Mouse (Mus musculus) thymus, postnatal 0 days (tissue): Measurements from ENCODE around the gene Ccl28. TPM values are rescaled to one million over a fixed set of nuclear protein-coding genes. Genes with fewer than 3 reads are reported as not detected.
A peak's percentile ranks its signal among the peaks of the same experiment; 100 is the strongest.
"Not testable (repeated sequence)": the region's sequence is repeated elsewhere in the genome, so short reads cannot be mapped to it uniquely, and the experiment has no call there.

Experiments used
- DNase-seq: peaks from one replicate; pipeline ENCODE4 v3.0.0-alpha.2; 2015; ENCODE audit warnings: low spot score
- polyA plus RNA-seq: library from polyadenylated mRNA; unstranded; fragments of >200 nt; fragmentation: Nextera tagmentation; extraction: Ambion mirVana; gene quantifications from 2 replicates; pipeline ENCODE4 v1.2.1, GENCODE M21; 2015

Ccl28 gene
- polyA plus RNA-seq, 1 experiment from 2014 or later: 0.08 TPM

DNA sequence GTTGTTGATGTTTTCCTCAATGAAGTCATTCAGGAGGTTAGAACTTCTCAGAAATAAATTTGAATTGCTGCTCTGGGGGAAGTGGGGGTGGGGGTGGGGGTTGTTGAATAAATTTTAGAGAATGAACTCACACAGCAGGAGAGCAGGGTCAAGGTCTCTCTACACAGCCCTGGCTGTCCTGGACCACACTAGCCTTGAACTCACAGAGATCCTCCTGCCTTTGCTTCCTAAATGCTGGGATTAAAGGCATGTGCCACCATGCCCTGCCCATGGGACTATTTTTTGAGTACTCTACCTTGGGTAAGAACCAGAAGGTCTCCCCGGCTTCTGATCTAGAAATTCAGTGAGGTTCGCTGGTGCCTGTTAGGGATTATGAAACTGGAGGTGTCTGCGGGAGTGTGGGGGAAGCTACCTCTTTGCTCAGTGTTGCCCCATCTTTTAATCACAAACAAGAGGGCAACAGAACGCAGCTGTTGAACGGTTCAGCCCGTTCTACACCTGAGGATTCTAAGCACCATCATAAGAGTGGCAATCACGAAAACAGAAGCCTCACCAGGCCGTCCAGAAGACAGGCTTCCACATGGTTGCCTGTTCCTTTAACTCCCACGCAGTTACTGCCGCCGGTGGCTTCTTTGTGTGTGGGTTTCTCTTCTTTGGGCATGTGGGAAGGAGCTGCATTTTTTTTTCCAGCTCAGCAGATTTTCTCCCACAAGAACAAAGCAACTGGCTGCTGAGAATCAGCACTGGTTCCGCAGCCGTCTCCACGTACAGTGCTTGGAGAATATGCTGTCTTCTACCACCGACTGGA is 25.5 kb downstream of the Ccl28 start:
- DNase-seq: no peak

DNA sequence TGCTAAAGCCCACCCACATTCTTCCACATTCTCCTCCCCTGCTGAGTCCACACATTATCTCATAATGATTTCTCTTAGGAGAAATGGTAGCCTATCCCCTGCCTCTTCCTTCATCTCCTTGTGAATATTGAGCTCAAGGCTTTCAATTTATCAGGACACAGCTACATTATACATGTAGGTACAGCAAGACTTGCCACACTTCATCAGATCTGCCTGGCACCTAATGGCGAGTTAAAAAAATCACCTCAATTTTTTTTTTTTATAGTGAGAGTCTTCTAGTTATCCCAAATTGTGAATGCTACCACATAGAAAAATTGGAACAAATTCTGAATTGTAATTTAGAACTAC is 26.1 kb downstream of the Ccl28 start:
- DNase-seq: no peak

GRCm38 (mm10) chr13:119654734-119655133 is 31.1 kb downstream of the Ccl28 start:
- DNase-seq: no peak

DNA sequence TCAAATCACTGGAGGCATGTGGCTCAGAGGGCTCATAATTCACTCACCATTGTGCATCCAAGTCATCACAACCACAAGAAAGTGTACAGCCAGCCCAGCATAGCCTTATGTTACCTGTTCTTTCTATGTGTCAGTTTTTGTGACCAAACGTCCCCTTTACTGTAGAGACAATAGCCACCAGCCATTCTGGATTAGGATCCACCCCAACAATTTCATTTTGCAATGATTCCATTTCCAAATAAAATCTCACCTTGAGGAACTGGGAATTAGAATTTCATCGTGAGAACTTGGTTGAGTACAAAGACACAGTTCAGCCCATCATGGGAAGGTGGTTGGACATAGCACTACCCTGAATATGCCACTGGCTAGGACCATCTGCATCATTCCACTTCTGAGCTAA is 32.6 kb downstream of the Ccl28 start:
- DNase-seq: no peak

DNA sequence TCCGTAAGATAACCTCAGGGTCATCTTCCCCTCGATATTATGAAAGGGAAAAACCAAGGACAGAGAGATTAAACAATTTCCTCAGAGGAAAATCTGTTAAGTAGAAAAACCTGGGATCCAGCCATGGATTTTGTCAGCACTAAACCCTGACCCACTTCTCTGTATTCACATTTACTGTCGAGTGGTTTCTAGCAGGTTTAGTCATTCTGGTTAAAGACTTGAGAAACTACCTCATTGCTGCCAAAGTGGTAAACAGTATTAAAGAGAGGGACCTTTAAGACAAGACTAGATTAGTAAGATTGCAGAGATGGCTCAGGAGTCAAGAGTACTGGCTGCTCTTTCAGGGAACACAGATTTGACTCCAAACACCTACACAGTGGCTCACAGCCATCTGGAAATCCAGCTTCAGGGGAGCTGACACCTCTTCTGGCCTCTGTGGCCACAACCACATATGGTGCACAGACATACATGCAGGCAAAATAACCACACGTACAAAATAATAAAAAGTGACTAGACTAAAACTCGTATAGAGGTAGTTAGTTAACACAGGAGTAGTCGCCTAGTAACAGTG is 33.3 kb downstream of the Ccl28 start:
- DNase-seq: no peak

DNA sequence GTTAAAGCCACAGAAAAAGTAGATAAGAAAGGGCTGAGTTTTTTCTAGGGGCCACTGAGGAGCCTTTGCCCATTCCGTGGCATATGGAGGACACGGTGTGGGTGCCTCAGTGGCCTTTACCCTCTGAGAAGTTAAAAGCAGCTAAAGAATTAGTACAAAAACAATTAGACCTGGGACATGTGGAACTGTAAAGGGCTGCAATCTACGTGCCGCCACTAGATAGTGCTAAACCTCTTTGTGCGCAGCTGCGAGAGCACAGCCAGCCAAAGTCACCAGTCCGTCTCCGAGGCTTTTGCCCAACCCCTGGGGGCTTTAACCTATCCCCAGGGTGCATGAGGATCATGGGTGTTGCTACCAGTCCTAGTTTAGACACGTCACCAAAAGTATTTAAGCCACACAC is 37.8 kb downstream of the Ccl28 start:
- not testable (repeated sequence) for DNase-seq

DNA sequence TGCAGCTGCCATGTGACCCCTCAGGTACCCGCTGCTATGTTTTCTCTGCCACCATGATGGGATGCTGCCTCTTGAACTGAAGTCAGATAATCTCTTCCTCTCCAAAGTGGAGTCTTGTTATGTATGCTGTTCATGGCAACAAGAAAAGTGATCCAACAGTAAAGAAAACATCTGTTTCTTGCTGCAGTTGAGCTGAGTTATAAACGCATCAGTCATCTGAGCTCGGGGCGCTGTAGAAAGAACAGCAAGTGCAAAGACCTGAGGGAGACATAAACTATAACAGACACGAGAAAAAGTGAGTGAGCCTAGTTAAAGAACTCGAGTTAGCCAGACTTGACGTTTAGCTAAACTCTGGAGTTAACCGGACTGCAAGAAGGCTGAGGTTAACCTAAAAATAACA is 55.2 kb downstream of the Ccl28 start:
- DNase-seq: no peak

DNA sequence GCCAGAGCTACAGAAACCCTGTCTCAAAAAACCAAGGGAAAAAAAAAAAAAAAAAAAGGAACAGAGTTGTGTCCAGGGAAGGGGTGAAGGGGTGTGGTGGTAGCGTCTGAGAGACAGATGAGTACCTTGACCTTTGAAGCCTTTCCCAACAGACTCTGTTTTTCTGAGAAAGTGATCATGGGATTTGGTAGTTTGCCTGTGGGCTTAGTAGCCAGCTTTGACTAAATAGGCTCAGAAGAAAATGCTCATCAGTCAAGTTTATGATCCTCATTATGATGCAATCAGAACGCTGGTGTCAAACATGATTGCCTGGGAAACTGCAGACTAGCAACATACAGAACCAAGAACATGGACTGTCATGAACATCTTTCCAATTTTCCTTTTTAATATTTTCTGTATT is 56.1 kb downstream of the Ccl28 start:
- DNase-seq: no peak

GRCm38 (mm10) chr13:119681161-119681560 is 57.5 kb downstream of the Ccl28 start:
- DNase-seq: peak; percentile 25

GRCm38 (mm10) chr13:119684416-119685177 is 61.0 kb downstream of the Ccl28 start:
- DNase-seq: no peak

- DNase-seq: no peak
Observed at GRCm38 (mm10) chr13:119689709-119690038, 66.1 kb downstream of the Ccl28 start.

DNA sequence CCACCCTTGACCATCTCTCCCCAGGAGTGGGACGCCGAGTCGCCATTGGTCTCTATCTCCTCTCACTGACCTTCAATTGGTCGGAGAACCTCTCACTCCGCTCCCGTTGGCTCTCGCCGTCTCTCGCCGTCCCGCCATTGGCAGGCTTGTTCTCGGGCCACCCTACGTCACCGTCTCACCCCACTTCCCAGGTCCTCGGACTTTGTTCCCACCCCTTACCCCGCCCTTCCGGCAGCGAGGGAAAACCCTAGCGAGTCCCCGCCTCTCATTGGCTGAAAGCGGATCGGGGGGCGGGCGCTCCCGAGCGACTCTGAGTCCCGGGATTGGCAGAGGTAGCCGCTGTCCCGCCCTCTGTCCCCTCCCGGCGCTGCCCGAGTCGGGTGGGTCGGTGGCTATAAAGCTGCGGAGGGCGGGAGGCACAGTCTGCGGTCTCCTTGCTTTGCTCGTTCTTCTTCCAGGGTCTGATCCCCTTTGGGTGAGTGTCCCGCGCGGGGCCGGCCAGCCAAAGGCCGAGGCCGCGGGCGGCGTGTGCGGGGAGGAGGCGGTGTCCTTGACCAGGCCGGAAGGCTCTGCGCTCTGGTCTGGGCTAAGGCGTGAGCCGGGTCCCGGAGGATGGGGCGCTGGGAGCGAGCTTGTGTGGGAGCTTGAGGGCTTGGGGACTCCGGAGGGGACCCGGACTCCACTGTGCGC is 66.6 kb downstream of the Ccl28 start, which contains the start of gene Hmgcs1:
Hmgcs1 (plus strand) TSS at position 341 of the 690 bp plus-strand sequence.
- peak; percentile 98 for DNase-seq

DNA sequence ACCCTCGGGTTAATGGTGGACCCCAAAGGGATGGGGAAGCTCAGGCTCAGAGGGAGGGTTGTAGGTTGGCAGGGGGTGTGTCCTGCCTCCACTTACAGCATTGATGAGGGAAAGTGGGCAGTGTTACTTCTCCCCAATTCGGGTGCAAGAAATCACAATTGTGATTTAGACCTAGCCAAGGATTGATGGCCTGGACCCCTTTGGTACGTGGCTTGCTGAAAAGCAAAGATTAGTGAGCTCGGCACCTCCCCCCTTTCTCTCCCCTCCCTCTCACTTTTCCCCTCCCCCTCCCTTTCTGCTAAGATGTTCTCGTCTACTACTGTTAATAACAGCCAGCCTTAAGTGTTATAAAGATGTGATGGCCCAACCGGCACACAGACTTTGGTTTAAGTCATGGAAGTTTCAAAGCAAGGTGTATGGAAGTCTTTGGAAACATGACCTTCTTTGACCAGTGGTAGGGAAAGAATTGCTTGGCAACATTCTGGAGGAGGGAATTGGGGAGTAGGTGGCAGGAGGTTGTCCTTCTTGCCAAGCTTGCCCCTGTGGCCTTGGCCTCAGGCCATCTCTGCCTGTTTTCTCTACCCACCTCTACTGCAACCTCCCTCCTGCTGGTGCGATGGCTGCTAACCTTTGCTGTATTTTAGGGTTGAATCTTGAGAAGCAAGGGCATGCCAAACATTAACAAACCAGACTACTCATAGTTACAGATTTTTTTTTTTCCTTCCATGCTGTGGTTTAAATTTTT is 67.4 kb downstream of the Ccl28 start:
- no peak for DNase-seq

DNA sequence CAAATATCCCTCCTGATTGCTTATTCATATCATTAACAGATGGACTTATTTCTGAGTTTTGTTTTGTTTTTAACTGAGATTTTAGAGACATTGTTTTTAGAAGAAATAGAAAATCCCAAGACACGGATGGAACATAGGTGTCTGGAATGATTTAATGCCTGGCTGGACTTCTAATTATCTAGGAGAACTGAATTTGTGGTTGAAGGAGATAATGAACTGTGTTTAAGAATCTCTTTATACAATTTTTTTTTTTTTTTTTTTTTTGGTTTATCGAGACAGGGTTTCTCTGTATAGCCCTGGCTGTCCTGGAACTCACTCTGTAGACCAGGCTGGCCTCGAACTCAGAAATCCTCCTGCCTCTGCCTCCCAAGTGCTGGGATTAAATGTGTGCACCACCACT is 68.3 kb downstream of the Ccl28 start:
- not testable (repeated sequence) for DNase-seq

DNA sequence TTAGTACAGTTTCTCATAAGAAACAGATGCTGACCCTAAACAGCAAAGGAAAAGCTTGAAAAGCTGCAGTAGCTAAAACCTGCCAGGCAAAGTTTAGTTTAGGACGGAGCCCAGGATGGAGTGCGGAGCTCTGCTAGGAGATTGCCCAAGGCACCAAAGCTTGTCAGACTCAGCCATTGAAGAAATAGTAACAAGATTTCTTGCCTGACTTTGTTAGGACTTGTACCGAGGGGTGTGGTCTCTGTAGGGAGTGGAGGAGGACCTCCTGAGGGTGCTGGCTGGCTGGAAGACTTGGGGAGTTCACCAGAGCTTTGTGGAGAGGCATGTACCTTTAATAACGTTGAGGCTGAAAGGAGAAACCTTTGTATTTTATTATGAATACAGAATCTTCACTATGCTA is 72.1 kb downstream of the Ccl28 start:
- DNase-seq: no peak

GRCm38 (mm10) chr13:119696496-119696895 is 72.9 kb downstream of the Ccl28 start:
- no peak for DNase-seq

GRCm38 (mm10) chr13:119698436-119698835 is 74.8 kb downstream of the Ccl28 start:
- no peak for DNase-seq
